Mouse (Mus musculus) urinary bladder, postnatal 36 days (tissue): ENCODE results near the gene Gng3.
"Not testable (repeated sequence)": the region's sequence is repeated elsewhere in the genome, so short reads cannot be mapped to it uniquely, and the experiment has no call there.

ENCODE experiments used
- DNase-seq, 2 experiments: peaks; one replicate each; pipeline ENCODE4 v3.0.0; 2022; ENCODE audit warnings: low spot score in 2 of 2, mixed read lengths in 1 of 2

Gene Gng3

GRCm38 (mm10) chr19:8839103-8839907 lies at the start of gene Gng3:
Gng3 (minus strand) TSS chr19:8839194.
- DNase-seq, result no peak

GRCm38 (mm10) chr19:8887585-8888463 lies 48.8 kb upstream of the Gng3 start:
- no peak for DNase-seq

GRCm38 (mm10) chr19:8886916-8887584 lies 48.1 kb upstream of the Gng3 start:
- no peak for DNase-seq

- DNase-seq, result no peak
Observed at GRCm38 (mm10) chr19:8883616-8884015, 44.6 kb upstream of the Gng3 start, which contains the start of the genes Lbhd1 and Gm49403. Lbhd1 (plus strand) TSS chr19:8883732. Gm49403 (plus strand) TSS chr19:8883930.

GRCm38 (mm10) chr19:8881034-8881392 lies 42.0 kb upstream of the Gng3 start:
- DNase-seq, result no peak

GRCm38 (mm10) chr19:8880311-8881033 lies 41.5 kb upstream of the Gng3 start, which contains the start of gene Uqcc3:
Uqcc3 (minus strand) TSS chr19:8880923.
- peak; percentile 85 to 91 for DNase-seq

- DNase-seq, result no peak
Observed at GRCm38 (mm10) chr19:8875031-8875430, 36.0 kb upstream of the Gng3 start.

GRCm38 (mm10) chr19:8872266-8872840 lies 33.4 kb upstream of the Gng3 start:
- DNase-seq, result peak in 1 of 2 experiments; percentile 13

GRCm38 (mm10) chr19:8871267-8872186 lies 32.5 kb upstream of the Gng3 start, which contains the start of gene Ubxn1:
Ubxn1 (plus strand) TSS chr19:8871496.
- DNase-seq, result peak; percentile 96 to 98

- no peak for DNase-seq
Observed at GRCm38 (mm10) chr19:8870838-8871237, 31.8 kb upstream of the Gng3 start.

- DNase-seq, result not testable (repeated sequence)
Observed at GRCm38 (mm10) chr19:8870381-8870780, 31.4 kb upstream of the Gng3 start.

- no peak for DNase-seq
Observed at GRCm38 (mm10) chr19:8864265-8864664, 25.3 kb upstream of the Gng3 start.

- DNase-seq, result no peak
Observed at GRCm38 (mm10) chr19:8859018-8859417, 20.0 kb upstream of the Gng3 start.

GRCm38 (mm10) chr19:8857689-8858088 lies 18.7 kb upstream of the Gng3 start:
- peak in 1 of 2 experiments; percentile 42 for DNase-seq

- DNase-seq, result no peak
Observed at GRCm38 (mm10) chr19:8853117-8853516, 14.1 kb upstream of the Gng3 start.

- DNase-seq, result peak in 1 of 2 experiments; percentile 39
Observed at GRCm38 (mm10) chr19:8852236-8852928, 13.4 kb upstream of the Gng3 start.

- no peak for DNase-seq
Observed at GRCm38 (mm10) chr19:8851639-8852038, 12.6 kb upstream of the Gng3 start.

- DNase-seq, result peak; percentile 25 to 64
Observed at GRCm38 (mm10) chr19:8850402-8850901, 11.5 kb upstream of the Gng3 start, which contains the start of gene Lrrn4cl. Lrrn4cl (plus strand) TSS chr19:8850768.

- DNase-seq, result no peak
Observed at GRCm38 (mm10) chr19:8848356-8848755, 9.4 kb upstream of the Gng3 start.
